Mouse (Mus musculus) stomach, postnatal 0 days (tissue): ENCODE data around the gene Lhx4.

Source experiments
- CTCF ChIP-seq: IDR thresholded peaks from 2 replicates; pipeline ENCODE4 v1.5.1; 2016; ENCODE audit warnings: antibody characterized with exemption, low read depth, mild to moderate bottlenecking, moderate library complexity
- EP300 ChIP-seq: optimal IDR thresholded peaks from 2 replicates; pipeline ENCODE3; 2016; ENCODE audit warnings: antibody characterized with exemption

DNA sequence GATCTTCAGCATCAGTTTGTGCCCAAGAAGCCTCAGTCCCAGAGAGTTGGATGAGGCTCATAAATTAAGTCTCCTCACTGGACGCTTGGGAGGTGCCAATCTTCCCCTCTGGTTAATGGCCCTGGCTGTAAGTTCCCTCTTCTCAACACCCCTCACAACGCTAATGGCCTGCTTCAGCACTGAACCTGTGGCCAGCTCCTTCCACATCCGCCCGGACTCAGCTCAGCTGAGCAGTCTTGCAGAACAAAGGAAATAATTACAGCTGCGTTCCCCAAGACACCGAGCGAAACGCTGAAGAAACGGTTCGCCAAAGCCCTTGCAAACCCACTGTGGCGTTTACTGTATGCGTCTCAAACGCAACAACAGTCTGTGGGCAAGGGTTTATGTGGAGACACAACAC, 29.3 kb downstream of the Lhx4 start:
- TF ChIP-seq CTCF (no peak), EP300 (no peak)
